Mouse (Mus musculus) neural tube, embryonic 11.5 days (tissue): ENCODE data around the gene Glcci1. TPM values are rescaled to one million over a fixed set of nuclear protein-coding genes. Genes with fewer than 3 reads are reported as not detected.

Experiments used
- ATAC-seq: fragments of 200-750 bp; cut with Nextera tagmentation; 2 replicates; pipeline ENCODE4 v1.8.0; 2017; ENCODE audit warnings: moderate number of reproducible peaks, mild to moderate bottlenecking, moderate TSS enrichment, moderate library complexity; ENCODE audit not compliant: insufficient read depth, low FRiP score, low TSS enrichment
- DNase-seq: peaks from one replicate; pipeline ENCODE4 v3.0.0-alpha.2; 2015; ENCODE audit warnings: low spot score
- H3K27ac ChIP-seq: fragments of 300-500 bp; sonication (generic); 2 replicates; pipeline ENCODE4 v1.5.1; 2014; ENCODE audit warnings: low read depth, mild to moderate bottlenecking, low read length
- H3K27me3 ChIP-seq: fragments of 300-500 bp; sonication (generic); 2 replicates; pipeline ENCODE4 v1.6.1; 2014; ENCODE audit warnings: mild to moderate bottlenecking, low read length, mixed read lengths; ENCODE audit not compliant: control insufficient read depth, insufficient read depth
- H3K36me3 ChIP-seq: fragments of 300-500 bp; sonication (generic); 2 replicates; pipeline ENCODE4 v1.6.1; 2014; ENCODE audit warnings: mild to moderate bottlenecking, low read length, moderate library complexity, mixed read lengths; ENCODE audit not compliant: control insufficient read depth, insufficient read depth
- H3K4me1 ChIP-seq: fragments of 300-500 bp; sonication (generic); 2 replicates; pipeline ENCODE4 v1.6.1; 2014; ENCODE audit warnings: low read length, mixed read lengths; ENCODE audit not compliant: control insufficient read depth, insufficient read depth
- H3K4me2 ChIP-seq: fragments of 300-500 bp; sonication (generic); 2 replicates; pipeline ENCODE4 v1.6.1; 2014; ENCODE audit warnings: low read depth, mild to moderate bottlenecking, moderate library complexity
- H3K4me3 ChIP-seq: fragments of 300-500 bp; sonication (generic); 2 replicates; pipeline ENCODE4 v1.5.1; 2014; ENCODE audit warnings: low read depth, low read length
- H3K9ac ChIP-seq: fragments of 300-500 bp; sonication (generic); 2 replicates; pipeline ENCODE4 v1.6.1; 2014; ENCODE audit warnings: mild to moderate bottlenecking, low read length
- H3K9me3 ChIP-seq: fragments of 300-500 bp; sonication (generic); 2 replicates; pipeline ENCODE4 v1.6.1; 2016; ENCODE audit warnings: low read length; ENCODE audit not compliant: control insufficient read depth
- WGBS: fragments of 180-500 bp; shearing (Covaris S2); extraction: QIAGEN DNeasy Blood & Tissue Kit; methylation state at CpG from one replicate; pipeline ENCODE4 v1.1.7; 2014; 5-methylcytosine and 5-hydroxymethylcytosine counted together
- polyA plus RNA-seq: library from polyadenylated mRNA; unstranded; fragments of >200 nt; fragmentation: Nextera tagmentation; extraction: Ambion mirVana; gene quantifications from 2 replicates; pipeline ENCODE4 v1.2.1, GENCODE M21; 2014

Glcci1 gene
- polyA plus RNA-seq, 1 experiment from 2014 or later: 24.0 TPM

- 87% methylated on average over 6 of the region's 6 CpGs for WGBS
- H3K4me2 ChIP-seq: no peak overlapping the region
- DNase-seq: no peak
Observed at GRCm38 (mm10) chr6:8504521-8505228, 4.7 kb upstream of the Glcci1 start.

GRCm38 (mm10) chr6:8506631-8507030 lies 2.8 kb upstream of the Glcci1 start:
- Histone ChIP-seq H3K36me3 (no peaks in the 10 kb centered on the region), H3K9me3 (no peaks in the 10 kb centered on the region), H3K4me2 (no peak overlapping the region), H3K27me3 (no peaks in the 10 kb centered on the region), H3K9ac (no peak overlapping the region), H3K4me1 (peaks cover 4% of the 10 kb centered on the region; the same call in 1 of the 2 replicates), H3K27ac (no peak overlapping the region), H3K4me3 (no peak overlapping the region)
- no peak for ATAC-seq
- DNase-seq: no peak

More at GRCm38 (mm10) chr6:8504521-8505228, 4.7 kb upstream of the Glcci1 start:
- Histone ChIP-seq H3K4me1 (no peaks in the 10 kb centered on the region), H3K9ac (no peak overlapping the region), H3K27ac (no peak overlapping the region), H3K4me3 (no peak overlapping the region), H3K27me3 (no peaks in the 10 kb centered on the region), H3K36me3 (no peaks in the 10 kb centered on the region), H3K9me3 (no peaks in the 10 kb centered on the region)
- ATAC-seq: no peak

GRCm38 (mm10) chr6:8508883-8509536 lies 390 bp upstream of the Glcci1 start:
- Histone ChIP-seq H3K4me3 (peak overlapping the region; percentile 87), H3K4me2 (peak overlapping the region; percentile 63), H3K9ac (peak overlapping the region; percentile 93), H3K36me3 (no peaks in the 10 kb centered on the region), H3K4me1 (peaks cover 13% of the 10 kb centered on the region; the same call in 1 of the 2 replicates), H3K9me3 (no peaks in the 10 kb centered on the region), H3K27me3 (no peaks in the 10 kb centered on the region), H3K27ac (peak overlapping the region; percentile 99)
- peak; percentile 99 for ATAC-seq
- peak; percentile 99 for DNase-seq
- under 1% methylated on average over 49 of the region's 56 CpGs for WGBS

GRCm38 (mm10) chr6:8509961-8510863 lies 812 bp downstream of the Glcci1 start:
- Histone ChIP-seq H3K4me3 (peak overlapping the region; percentile 87), H3K4me1 (peaks cover 13% of the 10 kb centered on the region; the same call in 1 of the 2 replicates), H3K27ac (peak overlapping the region; percentile 99), H3K27me3 (no peaks in the 10 kb centered on the region), H3K9ac (peak overlapping the region; percentile 93), H3K9me3 (no peaks in the 10 kb centered on the region), H3K36me3 (no peaks in the 10 kb centered on the region), H3K4me2 (peak overlapping the region; percentile 53)
- DNase-seq: peak; percentile 45
- ATAC-seq: peak; percentile 24
- WGBS: under 1% methylated on average over 50 of the region's 73 CpGs

DNA sequence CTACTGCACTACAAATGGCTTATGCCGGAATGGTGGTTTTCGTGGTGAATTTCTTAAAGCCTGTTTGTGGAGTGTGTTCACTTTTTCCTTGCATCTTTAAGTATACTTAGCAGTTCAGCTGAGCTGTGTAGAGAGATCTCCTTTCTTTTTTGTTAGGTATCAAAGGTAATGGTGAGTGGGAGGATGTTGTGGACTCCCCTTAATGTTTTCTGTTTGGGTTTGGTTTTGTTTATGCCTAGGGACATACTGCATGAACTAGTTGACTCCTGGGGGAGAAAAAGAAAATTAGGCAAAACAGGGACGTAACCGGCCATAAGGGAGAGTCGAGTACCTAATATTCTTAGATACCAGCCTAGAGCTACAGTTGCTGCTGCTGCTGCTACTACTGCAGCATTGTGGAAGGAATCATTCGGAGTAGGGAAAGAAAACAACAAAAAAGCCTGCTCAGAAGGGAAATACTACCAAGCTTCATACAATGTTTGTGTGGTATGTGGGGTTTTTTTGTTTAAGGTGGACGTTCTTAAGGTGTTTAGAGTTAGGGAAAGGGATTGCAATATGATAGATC lies 1.5 kb downstream of the Glcci1 start:
- peak overlapping the region; percentile 53 for H3K4me2 ChIP-seq
- peaks cover 13% of the 10 kb centered on the region; the same call in 1 of the 2 replicates for H3K4me1 ChIP-seq
- 8% methylated on average over 7 of the region's 7 CpGs for WGBS
- H3K4me3 ChIP-seq: peak overlapping the region; percentile 87
- H3K27ac ChIP-seq: no peak overlapping the region
- no peaks in the 10 kb centered on the region for H3K9me3 ChIP-seq
- DNase-seq: no peak
- no peaks in the 10 kb centered on the region for H3K27me3 ChIP-seq
- ATAC-seq: no peak
- H3K36me3 ChIP-seq: no peaks in the 10 kb centered on the region
- peak overlapping the region; percentile 93 for H3K9ac ChIP-seq

DNA sequence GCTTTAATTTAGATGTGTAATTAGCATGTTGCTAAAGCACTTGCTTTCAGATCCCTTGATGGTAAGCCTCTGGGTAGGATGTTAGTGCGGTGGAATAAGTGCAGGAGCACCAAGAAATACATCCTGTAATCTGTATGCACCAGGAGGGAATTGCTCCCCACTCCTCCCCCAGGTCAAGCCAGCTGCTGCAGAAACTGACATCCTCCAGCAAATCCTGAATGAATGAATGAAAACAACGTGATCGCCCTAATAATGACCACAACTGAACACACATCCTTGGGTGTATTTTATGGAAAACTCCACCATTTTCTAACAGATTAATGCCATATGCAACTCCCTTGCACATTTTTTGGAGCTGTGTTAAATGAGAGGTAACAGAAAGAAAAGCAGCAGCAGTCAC lies 2.0 kb downstream of the Glcci1 start:
- H3K4me2 ChIP-seq: peak overlapping the region; percentile 53
- H3K4me3 ChIP-seq: peak overlapping the region; percentile 87
- ATAC-seq: no peak
- H3K4me1 ChIP-seq: peaks cover 13% of the 10 kb centered on the region; the same call in 1 of the 2 replicates
- no peaks in the 10 kb centered on the region for H3K9me3 ChIP-seq
- DNase-seq: no peak
- 10% methylated on average over 3 of the region's 3 CpGs for WGBS
- H3K27me3 ChIP-seq: no peaks in the 10 kb centered on the region
- peak overlapping the region; percentile 93 for H3K9ac ChIP-seq
- no peak overlapping the region for H3K27ac ChIP-seq
- no peaks in the 10 kb centered on the region for H3K36me3 ChIP-seq

DNA sequence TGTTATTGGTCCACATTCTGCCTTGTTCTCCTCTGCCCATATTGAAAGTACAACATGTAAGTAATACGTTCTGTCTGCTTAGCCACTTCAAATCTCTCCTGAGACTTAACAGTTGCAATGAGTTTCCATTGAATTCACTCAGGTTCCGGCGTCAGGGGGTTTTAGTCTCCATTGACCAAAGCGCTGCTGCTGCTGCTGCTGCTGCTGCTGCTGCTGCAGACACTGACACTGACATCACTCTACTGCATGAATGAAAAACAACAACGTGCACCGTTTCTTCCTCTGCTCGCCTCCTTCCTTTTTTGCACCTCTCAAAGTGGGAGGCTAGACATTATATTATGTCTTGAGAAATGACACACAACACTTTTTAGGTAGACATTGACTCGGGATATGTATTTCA lies 3.0 kb downstream of the Glcci1 start:
- Histone ChIP-seq H3K36me3 (no peaks in the 10 kb centered on the region), H3K27me3 (no peaks in the 10 kb centered on the region), H3K4me3 (peak overlapping the region; percentile 87), H3K4me2 (peak overlapping the region; percentile 53), H3K9me3 (no peaks in the 10 kb centered on the region), H3K4me1 (peaks cover 13% of the 10 kb centered on the region; the same call in 1 of the 2 replicates), H3K27ac (no peak overlapping the region), H3K9ac (peak overlapping the region; percentile 93; the same call in 1 of the 2 replicates)
- WGBS: 35% methylated on average over 8 of the region's 8 CpGs
- DNase-seq (peak; percentile 14), ATAC-seq (no peak)

DNA sequence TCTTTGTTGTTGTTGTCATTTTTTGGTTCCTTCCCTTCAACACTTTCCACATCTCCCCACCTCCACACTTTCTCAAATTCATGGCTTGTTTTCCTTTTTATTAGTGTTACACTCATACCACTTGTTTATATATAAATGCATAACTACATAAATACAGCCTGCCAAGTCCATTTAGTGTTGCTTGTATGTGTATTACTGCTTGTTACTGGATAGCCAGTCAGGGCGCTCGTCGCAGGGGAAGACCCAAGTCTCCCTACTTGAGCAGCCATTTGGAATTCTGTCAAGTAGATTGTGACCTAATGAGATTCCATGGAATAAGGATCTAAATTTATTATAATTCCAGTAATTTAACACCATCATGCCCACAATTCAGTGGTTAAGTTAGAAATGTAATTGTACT lies 10.3 kb downstream of the Glcci1 start:
- Histone ChIP-seq H3K27ac (no peak overlapping the region), H3K27me3 (no peaks in the 10 kb centered on the region), H3K4me1 (no peaks in the 10 kb centered on the region), H3K9ac (no peak overlapping the region), H3K4me3 (no peak overlapping the region), H3K36me3 (no peaks in the 10 kb centered on the region), H3K4me2 (no peak overlapping the region), H3K9me3 (no peaks in the 10 kb centered on the region)
- 95% methylated on average over 3 of the region's 3 CpGs for whole genome bisulfite sequencing
- DNase-seq: no peak
- no peak for ATAC-seq
